Mouse (Mus musculus): Measurements from ENCODE around the gene Hcn4. TPM values are rescaled to one million over a fixed set of nuclear protein-coding genes. Genes with fewer than 3 reads are reported as not detected.

Hcn4 gene
- 3.0 and 3.2 TPM in 2 replicates for polyA plus RNA-seq (2014; fragmentation: Nextera tagmentation; extraction: Ambion mirVana)

DNA sequence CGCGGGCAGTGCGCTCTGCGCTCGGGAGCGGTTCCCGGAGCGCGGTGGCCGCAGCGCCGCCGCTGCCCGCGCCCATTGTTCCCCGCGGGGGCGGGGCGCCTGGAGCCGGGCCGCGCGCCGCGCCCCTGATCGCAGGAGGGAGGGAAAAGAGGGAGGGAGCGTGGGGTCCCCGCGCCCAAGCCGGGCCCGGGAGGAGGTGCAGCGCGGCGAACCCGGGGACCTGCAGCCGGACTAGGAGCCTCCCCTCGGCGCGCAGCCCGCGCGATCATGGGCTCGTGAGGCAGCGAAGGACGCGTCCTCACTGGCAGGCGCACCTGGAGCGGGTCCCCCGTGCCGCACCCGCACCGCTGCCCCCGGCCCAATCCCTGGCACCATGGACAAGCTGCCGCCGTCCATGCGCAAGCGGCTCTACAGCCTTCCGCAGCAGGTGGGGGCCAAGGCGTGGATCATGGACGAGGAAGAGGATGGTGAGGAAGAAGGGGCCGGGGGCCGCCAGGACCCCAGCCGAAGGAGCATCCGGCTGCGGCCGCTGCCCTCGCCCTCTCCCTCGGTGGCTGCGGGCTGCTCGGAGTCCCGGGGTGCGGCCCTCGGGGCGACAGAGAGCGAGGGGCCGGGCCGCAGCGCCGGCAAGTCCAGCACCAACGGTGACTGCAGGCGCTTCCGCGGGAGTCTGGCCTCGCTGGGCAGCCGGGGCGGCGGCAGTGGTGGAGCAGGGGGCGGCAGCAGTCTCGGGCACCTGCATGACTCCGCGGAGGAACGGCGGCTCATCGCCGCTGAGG is at the start of gene Hcn4:
Gene Hcn4, plus strand, starts transcription at position 274 of the 779 bp plus-strand sequence.
- H3K4me3 ChIP-seq (ENCODE audit: low read depth, low read length), result peak within 1 kb of the TSS; percentile 64
- H3K27me3 ChIP-seq (ENCODE audit: control insufficient read depth, insufficient read depth, low read length), result peaks cover 49% of the 10 kb centered on the region
- WGBS (ENCODE audit: insufficient replicate concordance), result under 1% methylated on average over 73 of the region's 95 CpGs

DNA sequence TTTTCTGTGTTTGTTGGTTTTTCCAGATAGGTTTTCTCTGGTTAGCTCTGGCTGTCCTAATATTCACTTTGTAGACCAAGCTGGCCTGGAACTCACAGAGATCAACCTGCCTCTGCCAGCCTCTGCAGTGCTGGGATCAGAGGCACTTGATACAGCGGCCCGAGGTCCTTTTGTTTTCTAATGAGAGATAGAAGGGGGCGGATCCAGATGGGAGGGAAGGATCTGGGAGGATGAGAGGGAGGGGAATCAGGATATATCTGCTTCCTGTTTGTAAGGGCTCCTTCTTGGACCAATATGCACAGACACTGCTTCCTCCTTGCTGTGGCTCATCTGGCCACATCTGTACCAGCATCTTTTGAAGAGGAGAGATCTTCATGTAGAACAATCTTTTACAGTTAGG is 48.5 kb upstream of the Hcn4 start:
- no peaks in the 10 kb centered on the region for H3K27me3 ChIP-seq (ENCODE audit: control insufficient read depth, insufficient read depth, low read length)
- 58% methylated on average over 3 of the region's 3 CpGs for WGBS (ENCODE audit: insufficient replicate concordance)
- 0 out of 2 replicates have a peak, but pooled peaks cover 3% of the 10 kb centered on the region for H3K4me1 ChIP-seq (ENCODE audit: control insufficient read depth, insufficient read depth, low read length)
- H3K9me3 ChIP-seq (replicated peaks; ENCODE audit: control insufficient read depth, low read length), result no peaks in the 10 kb centered on the region; the same call in 1 of the 2 replicates
- H3K9ac ChIP-seq (ENCODE audit: low read depth, low read length), result no peak overlapping the region
- H3K4me3 ChIP-seq (ENCODE audit: low read depth, low read length), result no peak overlapping the region
- H3K4me2 ChIP-seq, result no peak overlapping the region
- no peak for ATAC-seq (replicated peaks; ENCODE audit: insufficient number of reproducible peaks, low FRiP score, low TSS enrichment)
- no peaks in the 10 kb centered on the region for H3K36me3 ChIP-seq (ENCODE audit: control insufficient read depth, insufficient read depth, low read length)
- no peak overlapping the region for H3K27ac ChIP-seq (ENCODE audit: low read depth, low read length)

More for the DNA sequence above, at the start of gene Hcn4:
- no peaks in the 10 kb centered on the region for H3K36me3 ChIP-seq (ENCODE audit: control insufficient read depth, insufficient read depth, low read length)
- peaks cover 16% of the 10 kb centered on the region for H3K4me1 ChIP-seq (ENCODE audit: control insufficient read depth, insufficient read depth, low read length)
- peak; percentile 24; the same call in 1 of the 2 replicates for ATAC-seq (replicated peaks; ENCODE audit: insufficient number of reproducible peaks, low FRiP score, low TSS enrichment)
- peak within 1 kb of the TSS; percentile 90 for H3K27ac ChIP-seq (ENCODE audit: low read depth, low read length)
- H3K9ac ChIP-seq (ENCODE audit: low read depth, low read length), result peak within 1 kb of the TSS; percentile 82
- H3K9me3 ChIP-seq (replicated peaks; ENCODE audit: control insufficient read depth, low read length), result no peaks in the 10 kb centered on the region
- H3K4me2 ChIP-seq, result peak within 1 kb of the TSS; percentile 86

DNA sequence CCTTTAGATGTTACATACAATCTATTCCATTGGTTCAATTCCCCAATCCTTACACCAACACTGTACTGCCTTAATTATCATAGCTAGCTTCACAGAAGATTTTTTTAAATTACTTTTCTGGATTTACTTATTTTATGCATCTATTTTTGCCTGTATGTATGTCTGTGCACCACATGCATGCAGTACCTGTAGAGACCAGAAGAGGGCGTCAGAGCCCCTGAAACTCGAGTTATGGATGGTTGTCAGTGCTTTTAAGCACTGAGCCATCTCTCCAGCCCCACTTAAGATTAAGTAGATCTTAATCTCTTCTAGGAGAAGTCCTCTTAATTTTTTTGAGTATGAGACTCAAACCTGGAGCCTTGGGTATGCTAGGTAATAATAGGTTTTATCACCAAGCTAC is 47.8 kb upstream of the Hcn4 start:
- no peak overlapping the region for H3K4me3 ChIP-seq (ENCODE audit: low read depth, low read length)
- WGBS (ENCODE audit: insufficient replicate concordance), result 24% methylated on average over 2 of the region's 2 CpGs
- no peak overlapping the region for H3K4me2 ChIP-seq
- no peaks in the 10 kb centered on the region for H3K4me1 ChIP-seq (ENCODE audit: control insufficient read depth, insufficient read depth, low read length)
- H3K9ac ChIP-seq (ENCODE audit: low read depth, low read length), result no peak overlapping the region
- H3K27me3 ChIP-seq (ENCODE audit: control insufficient read depth, insufficient read depth, low read length), result no peaks in the 10 kb centered on the region
- H3K9me3 ChIP-seq (replicated peaks; ENCODE audit: control insufficient read depth, low read length), result no peaks in the 10 kb centered on the region; the same call in 1 of the 2 replicates
- H3K36me3 ChIP-seq (ENCODE audit: control insufficient read depth, insufficient read depth, low read length), result no peaks in the 10 kb centered on the region
- no peak for ATAC-seq (replicated peaks; ENCODE audit: insufficient number of reproducible peaks, low FRiP score, low TSS enrichment)
- H3K27ac ChIP-seq (ENCODE audit: low read depth, low read length), result no peak overlapping the region

DNA sequence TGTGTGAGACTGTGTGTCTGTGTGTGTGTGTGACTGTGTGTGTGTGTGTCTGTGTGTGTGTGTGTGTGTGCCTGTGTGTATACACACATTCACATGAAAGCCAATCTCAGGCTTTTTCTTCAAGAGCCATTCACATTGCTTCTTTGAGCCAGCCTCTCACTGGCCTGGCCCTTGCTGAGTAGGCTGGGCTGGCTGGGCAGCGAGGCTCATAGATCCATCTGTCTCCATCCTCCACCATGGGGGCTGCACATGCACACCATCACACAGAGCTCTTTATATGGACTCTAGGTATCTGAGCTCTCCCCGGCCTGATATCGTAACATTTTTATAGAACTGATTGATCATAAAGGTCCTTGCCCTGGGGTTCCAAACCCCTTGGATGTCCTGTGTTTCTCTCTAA is 33.7 kb upstream of the Hcn4 start:
- no peaks in the 10 kb centered on the region for H3K36me3 ChIP-seq (ENCODE audit: control insufficient read depth, insufficient read depth, low read length)
- no peak overlapping the region for H3K4me2 ChIP-seq
- no peak overlapping the region for H3K4me3 ChIP-seq (ENCODE audit: low read depth, low read length)
- H3K27me3 ChIP-seq (ENCODE audit: control insufficient read depth, insufficient read depth, low read length), result no peaks in the 10 kb centered on the region
- 81% methylated on average over 3 of the region's 3 CpGs for WGBS (ENCODE audit: insufficient replicate concordance)
- H3K27ac ChIP-seq (ENCODE audit: low read depth, low read length), result no peak overlapping the region
- no peak for ATAC-seq (replicated peaks; ENCODE audit: insufficient number of reproducible peaks, low FRiP score, low TSS enrichment)
- H3K4me1 ChIP-seq (ENCODE audit: control insufficient read depth, insufficient read depth, low read length), result 0 out of 2 replicates have a peak, but pooled peaks cover under 1% of the 10 kb centered on the region
- no peaks in the 10 kb centered on the region for H3K9me3 ChIP-seq (replicated peaks; ENCODE audit: control insufficient read depth, low read length)
- no peak overlapping the region for H3K9ac ChIP-seq (ENCODE audit: low read depth, low read length)

DNA sequence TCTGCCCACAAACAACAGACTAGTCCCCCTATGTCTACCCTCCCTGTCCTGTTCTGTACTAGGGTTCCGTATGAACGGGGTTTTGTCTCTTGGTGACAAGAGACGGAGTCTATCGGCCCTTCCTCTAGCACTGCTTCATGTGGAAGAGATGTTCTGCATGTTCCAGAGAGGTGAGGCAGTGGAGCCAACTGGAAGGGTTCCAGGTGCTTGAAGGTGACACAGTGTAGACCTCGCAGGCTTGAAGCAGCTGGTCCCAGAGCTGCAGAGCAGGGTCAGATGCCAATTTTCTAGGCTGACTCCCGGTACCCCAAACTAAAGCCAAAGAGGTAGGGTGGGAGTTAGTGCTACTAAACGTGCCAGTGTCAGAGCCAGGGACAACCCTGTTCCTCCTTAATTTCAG is 25.1 kb upstream of the Hcn4 start:
- Histone ChIP-seq H3K4me2 (no peak overlapping the region), H3K27me3 (ENCODE audit: control insufficient read depth, insufficient read depth, low read length) (0 out of 2 replicates have a peak, but pooled peaks cover 7% of the 10 kb centered on the region), H3K9me3 (replicated peaks; ENCODE audit: control insufficient read depth, low read length) (no peaks in the 10 kb centered on the region), H3K36me3 (ENCODE audit: control insufficient read depth, insufficient read depth, low read length) (no peaks in the 10 kb centered on the region), H3K27ac (ENCODE audit: low read depth, low read length) (no peak overlapping the region), H3K9ac (ENCODE audit: low read depth, low read length) (no peak overlapping the region), H3K4me1 (ENCODE audit: control insufficient read depth, insufficient read depth, low read length) (peaks cover 23% of the 10 kb centered on the region), H3K4me3 (ENCODE audit: low read depth, low read length) (no peak overlapping the region)
- no peak for ATAC-seq (replicated peaks; ENCODE audit: insufficient number of reproducible peaks, low FRiP score, low TSS enrichment)
- WGBS (ENCODE audit: insufficient replicate concordance), result 80% methylated on average over 7 of the region's 7 CpGs

DNA sequence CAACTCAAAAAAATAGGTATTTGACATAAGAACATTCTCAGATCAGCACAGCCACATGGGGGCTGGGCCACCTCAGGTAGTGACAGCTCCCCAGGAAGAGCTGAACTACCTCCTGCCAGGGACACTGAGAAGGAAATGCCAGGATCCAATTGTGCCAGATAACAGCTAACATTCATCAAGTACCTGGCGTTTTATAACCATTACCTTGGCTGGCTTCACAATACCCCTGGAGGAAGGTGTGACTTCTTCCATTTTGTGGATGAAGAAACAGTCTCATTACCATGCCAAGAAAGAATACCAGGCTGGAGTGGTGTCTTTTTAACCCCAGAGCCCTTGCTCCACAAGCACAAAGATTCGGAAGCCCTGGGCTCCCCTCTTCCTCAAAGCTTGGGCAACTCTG is 21.8 kb upstream of the Hcn4 start:
- Histone ChIP-seq H3K9ac (ENCODE audit: low read depth, low read length) (no peak overlapping the region), H3K4me2 (no peak overlapping the region), H3K9me3 (replicated peaks; ENCODE audit: control insufficient read depth, low read length) (no peaks in the 10 kb centered on the region), H3K27me3 (ENCODE audit: control insufficient read depth, insufficient read depth, low read length) (0 out of 2 replicates have a peak, but pooled peaks cover 7% of the 10 kb centered on the region), H3K36me3 (ENCODE audit: control insufficient read depth, insufficient read depth, low read length) (no peaks in the 10 kb centered on the region), H3K4me1 (ENCODE audit: control insufficient read depth, insufficient read depth, low read length) (peaks cover 43% of the 10 kb centered on the region), H3K4me3 (ENCODE audit: low read depth, low read length) (no peak overlapping the region), H3K27ac (ENCODE audit: low read depth, low read length) (no peak overlapping the region)
- 68% methylated on average over 2 of the region's 2 CpGs for WGBS (ENCODE audit: insufficient replicate concordance)
- no peak for ATAC-seq (replicated peaks; ENCODE audit: insufficient number of reproducible peaks, low FRiP score, low TSS enrichment)

DNA sequence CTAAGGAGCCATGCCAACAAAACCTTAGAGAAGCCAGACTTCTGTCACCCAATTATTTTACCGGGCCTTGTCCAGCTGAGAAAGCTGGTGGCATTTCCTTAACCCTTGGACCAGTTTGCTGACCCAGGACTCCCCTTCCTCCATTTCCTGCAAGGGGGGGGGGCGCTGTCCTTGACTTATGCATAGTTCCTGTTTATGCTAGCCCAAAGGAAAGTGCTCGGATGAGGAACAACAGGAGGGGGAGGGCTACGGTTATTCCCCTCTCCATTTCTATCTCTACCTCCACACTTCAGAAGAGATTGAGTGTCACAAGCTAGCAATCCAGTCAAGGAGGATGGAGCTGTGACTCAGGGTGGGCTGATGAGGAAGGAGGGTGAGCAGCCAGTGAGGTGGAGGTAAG is 20.9 kb upstream of the Hcn4 start:
- H3K27me3 ChIP-seq (ENCODE audit: control insufficient read depth, insufficient read depth, low read length), result 0 out of 2 replicates have a peak, but pooled peaks cover 7% of the 10 kb centered on the region
- H3K9ac ChIP-seq (ENCODE audit: low read depth, low read length), result no peak overlapping the region
- H3K27ac ChIP-seq (ENCODE audit: low read depth, low read length), result no peak overlapping the region
- no peak overlapping the region for H3K4me3 ChIP-seq (ENCODE audit: low read depth, low read length)
- ATAC-seq (replicated peaks; ENCODE audit: insufficient number of reproducible peaks, low FRiP score, low TSS enrichment), result peak; percentile 24; the same call in 1 of the 2 replicates
- H3K36me3 ChIP-seq (ENCODE audit: control insufficient read depth, insufficient read depth, low read length), result no peaks in the 10 kb centered on the region
- H3K9me3 ChIP-seq (replicated peaks; ENCODE audit: control insufficient read depth, low read length), result no peaks in the 10 kb centered on the region
- 18% methylated on average over 4 of the region's 4 CpGs for WGBS (ENCODE audit: insufficient replicate concordance)
- H3K4me2 ChIP-seq, result peak overlapping the region; percentile 27; the same call in 1 of the 2 replicates
- peaks cover 43% of the 10 kb centered on the region for H3K4me1 ChIP-seq (ENCODE audit: control insufficient read depth, insufficient read depth, low read length)

DNA sequence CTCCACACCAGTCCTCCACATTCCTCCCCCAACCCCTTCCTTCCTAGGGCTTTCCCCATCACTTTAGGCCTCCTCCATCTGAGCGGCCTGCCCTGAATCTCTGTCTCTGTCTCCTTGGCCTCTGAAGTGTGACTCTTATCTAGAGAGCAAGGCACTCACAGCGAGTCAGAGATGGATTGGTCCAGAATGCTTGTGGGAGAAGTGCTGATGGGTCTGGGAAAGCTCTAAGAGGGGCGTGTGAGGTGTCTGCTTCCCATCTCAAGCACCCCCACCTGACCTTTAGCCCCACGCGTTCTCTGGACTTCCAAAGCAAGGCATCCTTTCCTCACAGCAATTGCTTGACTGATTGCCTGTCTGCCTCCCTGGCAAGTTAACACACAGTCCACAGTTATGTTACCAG is 20.4 kb upstream of the Hcn4 start:
- 13% methylated on average over 5 of the region's 5 CpGs for WGBS (ENCODE audit: insufficient replicate concordance)
- Histone ChIP-seq H3K4me2 (peak overlapping the region; percentile 27; the same call in 1 of the 2 replicates), H3K36me3 (ENCODE audit: control insufficient read depth, insufficient read depth, low read length) (no peaks in the 10 kb centered on the region), H3K27me3 (ENCODE audit: control insufficient read depth, insufficient read depth, low read length) (0 out of 2 replicates have a peak, but pooled peaks cover 7% of the 10 kb centered on the region), H3K9me3 (replicated peaks; ENCODE audit: control insufficient read depth, low read length) (no peaks in the 10 kb centered on the region), H3K4me3 (ENCODE audit: low read depth, low read length) (no peak overlapping the region), H3K27ac (ENCODE audit: low read depth, low read length) (peak overlapping the region; percentile 60), H3K9ac (ENCODE audit: low read depth, low read length) (no peak overlapping the region), H3K4me1 (ENCODE audit: control insufficient read depth, insufficient read depth, low read length) (peaks cover 43% of the 10 kb centered on the region)
- ATAC-seq (replicated peaks; ENCODE audit: insufficient number of reproducible peaks, low FRiP score, low TSS enrichment), result peak; percentile 58; the same call in 1 of the 2 replicates

All from heart, embryonic 11.5 days (tissue).